ENCODE assay signal across 8 mouse cellular contexts in genomic region chr11:115473626-115474275, GRCm38 (mm10). TPM values are rescaled to one million over a fixed set of nuclear protein-coding genes. Genes with fewer than 3 reads are reported as not detected.
DNase-seq lines count a peak whose midpoint lies in the region; ATAC-seq lines count a peak whose summit lies in the region.

No protein-coding gene starts in this region.

- 22% methylated on average over 15 of the region's 15 CpGs for WGBS in hindbrain, embryonic 11.5 days

- no peaks in the 10 kb centered on the region for H3K27me3 ChIP-seq in hindbrain, embryonic 11.5 days (ENCODE audit: control insufficient read depth, insufficient read depth, low read length)

- H3K9me3 ChIP-seq in hindbrain, embryonic 11.5 days (ENCODE audit: control insufficient read depth, low read length), result no peaks in the 10 kb centered on the region

- H3K9ac ChIP-seq in hindbrain, embryonic 11.5 days (ENCODE audit: low read depth, low read length), result no peak overlapping the region

- DNase-seq in MN1 (ENCODE audit: low spot score), result peak; percentile 96
- DNase-seq in cerebellum, adult 9-10 months, result peak; percentile 99
- peak; percentile 99 for DNase-seq in hindbrain, embryonic 11.5 days (ENCODE audit: low spot score)
- DNase-seq in layer of hippocampus, postnatal 10 days (ENCODE audit: low spot score in 2 of 2), result peak; percentile 95
- peak; percentile 96 for DNase-seq in lung, postnatal 10 days
- peak; percentile 95 for DNase-seq in retina, postnatal 1 day
- DNase-seq in urinary bladder, adult 18-20 months (ENCODE audit: low spot score in 2 of 2), result peak; percentile 87 to 96

- H3K4me2 ChIP-seq in hindbrain, embryonic 11.5 days (replicated peaks; ENCODE audit: low read depth, low read length), result peak overlapping the region; percentile 19

- H3K27ac ChIP-seq in hindbrain, embryonic 11.5 days (ENCODE audit: low read depth, low read length), result no peak overlapping the region

- H3K36me3 ChIP-seq in hindbrain, embryonic 11.5 days (ENCODE audit: control insufficient read depth, insufficient read depth, low read length), result no peaks in the 10 kb centered on the region

- no peak overlapping the region for H3K4me3 ChIP-seq in hindbrain, embryonic 11.5 days (ENCODE audit: low read depth, low read length)

- ATAC-seq in frontal cortex, adult (ENCODE audit: low TSS enrichment), result peak; percentile 61; the same call in 1 of the 2 replicates
- peak; percentile 36; the same call in 1 of the 2 replicates for ATAC-seq in hindbrain, embryonic 11.5 days (ENCODE audit: low FRiP score)

- peaks cover 2% of the 10 kb centered on the region; the same call in 1 of the 2 replicates for H3K4me1 ChIP-seq in hindbrain, embryonic 11.5 days (replicated peaks; ENCODE audit: control insufficient read depth, insufficient read depth, low read length)

RNA-seq across cellular contexts. Expression of gene Armc7, which starts 1.7 kb away (rescaled TPM):
- polyA plus RNA-seq in hindbrain, embryonic 11.5 days (2014; fragmentation: Nextera tagmentation; extraction: Ambion mirVana), result 7.5 and 9.0 TPM in 2 replicates
- total RNA-seq in layer of hippocampus, postnatal 10 days (2021), result 10 to 100 TPM; 10.3 to 11.1 TPM

RNA-seq across cellular contexts. Expression of gene Slc16a5, which starts 11.5 kb away (rescaled TPM):
- 0.11 TPM in 1 of 2 replicates, not detected in the other for polyA plus RNA-seq in hindbrain, embryonic 11.5 days (2014; fragmentation: Nextera tagmentation; extraction: Ambion mirVana)
- total RNA-seq in layer of hippocampus, postnatal 10 days (2021), result not detected

RNA-seq across cellular contexts. Expression of gene Nt5c, which starts 17.9 kb away (rescaled TPM):
- 75.8 and 84.6 TPM in 2 replicates for polyA plus RNA-seq in hindbrain, embryonic 11.5 days (2014; fragmentation: Nextera tagmentation; extraction: Ambion mirVana)
- 10 to 100 TPM; 79.9 to 81.3 TPM for total RNA-seq in layer of hippocampus, postnatal 10 days (2021)

RNA-seq across cellular contexts. Expression of gene Trim80, which starts 33.4 kb away (rescaled TPM):
- not detected in 2 replicates for polyA plus RNA-seq in hindbrain, embryonic 11.5 days (2014; fragmentation: Nextera tagmentation; extraction: Ambion mirVana)
- total RNA-seq in layer of hippocampus, postnatal 10 days (2021), result under 1 TPM in 1 of 2 experiments, not detected in 1; 0.18 TPM

RNA-seq across cellular contexts. Expression of gene Jpt1, which starts 40.4 kb away (rescaled TPM):
- polyA plus RNA-seq in hindbrain, embryonic 11.5 days (2014; fragmentation: Nextera tagmentation; extraction: Ambion mirVana), result 990 and 1,006 TPM in 2 replicates
- 100 to 1,000 TPM; 315 to 332 TPM for total RNA-seq in layer of hippocampus, postnatal 10 days (2021)
